Mouse (Mus musculus) heart, postnatal 0 days (tissue): Measurements from ENCODE around the gene Spata31d1d. TPM values are rescaled to one million over a fixed set of nuclear protein-coding genes. Genes with fewer than 3 reads are reported as not detected.
A peak's percentile ranks its signal among the peaks of the same experiment; 100 is the strongest.

Experiments
- ATAC-seq: fragments of 200-750 bp; cut with Nextera tagmentation; 2 replicates; pipeline ENCODE4 v1.8.0; 2017; ENCODE audit warnings: low read depth, moderate number of reproducible peaks, moderate library complexity; ENCODE audit not compliant: insufficient read depth
- DNase-seq: peaks from one replicate; pipeline ENCODE4 v3.0.0-alpha.2; 2016; ENCODE audit warnings: low spot score
- H3K27ac ChIP-seq: fragments of 300-500 bp; sonication (generic); 2 replicates; pipeline ENCODE4 v1.5.1; 2014; ENCODE audit warnings: low read depth, mild to moderate bottlenecking
- H3K27me3 ChIP-seq: fragments of 300-500 bp; sonication (generic); 2 replicates; pipeline ENCODE4 v1.6.1; 2014; ENCODE audit warnings: low read length, mixed read lengths; ENCODE audit not compliant: control insufficient read depth, insufficient read depth
- H3K36me3 ChIP-seq: fragments of 300-500 bp; sonication (generic); replicated peaks from 2 replicates; pipeline ENCODE4 v1.6.1; 2014; ENCODE audit warnings: low read length, mixed read lengths; ENCODE audit not compliant: control insufficient read depth, insufficient read depth
- H3K4me1 ChIP-seq: fragments of 300-500 bp; sonication (generic); 2 replicates; pipeline ENCODE4 v1.6.1; 2014; ENCODE audit warnings: antibody characterized with exemption; ENCODE audit not compliant: control insufficient read depth, insufficient read depth
- H3K4me2 ChIP-seq: fragments of 300-500 bp; sonication (generic); 2 replicates; pipeline ENCODE4 v1.6.1; 2014; ENCODE audit warnings: low read depth, mild to moderate bottlenecking, low read length, moderate library complexity
- H3K4me3 ChIP-seq: fragments of 300-500 bp; sonication (generic); 2 replicates; pipeline ENCODE4 v1.5.1; 2014; ENCODE audit warnings: low read depth, low read length
- H3K9ac ChIP-seq: fragments of 300-500 bp; sonication (generic); replicated peaks from 2 replicates; pipeline ENCODE4 v1.6.1; 2014; ENCODE audit warnings: low read depth, low read length, mixed read lengths
- H3K9me3 ChIP-seq: fragments of 300-500 bp; sonication (generic); replicated peaks from 2 replicates; pipeline ENCODE4 v1.6.1; 2016; ENCODE audit warnings: low read length; ENCODE audit not compliant: control insufficient read depth
- CTCF ChIP-seq: IDR thresholded peaks from 2 replicates; pipeline ENCODE4 v1.5.1; 2016; ENCODE audit warnings: antibody characterized with exemption, control low read depth, low read depth
- EP300 ChIP-seq: IDR thresholded peaks from 2 replicates; pipeline ENCODE4 v1.6.1; 2016; ENCODE audit warnings: antibody characterized with exemption, low read depth
- WGBS: fragments of 180-500 bp; shearing (Covaris S2); extraction: QIAGEN DNeasy Blood & Tissue Kit; methylation state at CpG from one replicate; pipeline ENCODE4 v1.1.7; 2014; 5-methylcytosine and 5-hydroxymethylcytosine counted together
- polyA plus RNA-seq: library from polyadenylated mRNA; unstranded; fragments of >200 nt; fragmentation: Nextera tagmentation; extraction: Ambion mirVana; gene quantifications from 2 replicates; pipeline ENCODE4 v1.2.1, GENCODE M21; 2015
- total RNA-seq: library from RNA; depleted of rRNA; stranded (reverse); fragments of >200 nt; gene quantifications from 2 replicates; pipeline ENCODE4 v1.2.3, GENCODE M21; 2014; ENCODE audit warnings: low replicate concordance

Spata31d1d gene
- total and polyA plus RNA-seq, 2 experiments from 2014 or later = not detected

GRCm38 (mm10) chr13:59756906-59757305 is 25.4 kb upstream of the Spata31d1d start:
- ATAC-seq = no peak
- Histone ChIP-seq H3K36me3 (peaks cover 60% of the 10 kb centered on the region), H3K9ac (no peak overlapping the region), H3K4me2 (no peak overlapping the region), H3K27ac (peak overlapping the region; percentile 61; the same call in 1 of the 2 replicates), H3K4me1 (no peaks in the 10 kb centered on the region), H3K4me3 (no peak overlapping the region), H3K27me3 (no peaks in the 10 kb centered on the region), H3K9me3 (no peaks in the 10 kb centered on the region)
- TF ChIP-seq EP300 = no peak
- no peak for TF ChIP-seq CTCF
- no peak for DNase-seq
- WGBS = 66% methylated on average over 7 of the region's 7 CpGs

GRCm38 (mm10) chr13:59750310-59750709 is 18.8 kb upstream of the Spata31d1d start:
- WGBS = 58% methylated on average over 12 of the region's 12 CpGs
- ATAC-seq (no peak), DNase-seq (no peak)
- no peaks in the 10 kb centered on the region for H3K4me1 ChIP-seq
- no peaks in the 10 kb centered on the region for H3K9me3 ChIP-seq
- TF ChIP-seq CTCF (no peak), EP300 (no peak)
- H3K27ac ChIP-seq = no peak overlapping the region
- H3K27me3 ChIP-seq = no peaks in the 10 kb centered on the region
- no peak overlapping the region for H3K9ac ChIP-seq
- no peak overlapping the region for H3K4me3 ChIP-seq
- no peak overlapping the region for H3K4me2 ChIP-seq
- H3K36me3 ChIP-seq = peaks cover 12% of the 10 kb centered on the region

GRCm38 (mm10) chr13:59746711-59747110 is 15.2 kb upstream of the Spata31d1d start, which contains the start of gene 1700014D04Rik:
Gene 1700014D04Rik, minus strand, starts transcription at chr13:59746752.
- H3K4me2 ChIP-seq = no peak within 1 kb of the TSS
- no peaks in the 10 kb centered on the region for H3K9me3 ChIP-seq
- 82% methylated on average over 9 of the region's 9 CpGs for WGBS
- no peaks in the 10 kb centered on the region for H3K36me3 ChIP-seq
- no peaks in the 10 kb centered on the region for H3K4me1 ChIP-seq
- DNase-seq = no peak
- no peaks in the 10 kb centered on the region for H3K27me3 ChIP-seq
- no peak within 1 kb of the TSS for H3K9ac ChIP-seq
- H3K27ac ChIP-seq = no peak within 1 kb of the TSS
- TF ChIP-seq EP300 (no peak), CTCF (no peak)
- no peak for ATAC-seq
- H3K4me3 ChIP-seq = no peak within 1 kb of the TSS

- WGBS = 58% methylated on average over 6 of the region's 6 CpGs
- H3K36me3 ChIP-seq = no peaks in the 10 kb centered on the region
- H3K9me3 ChIP-seq = no peaks in the 10 kb centered on the region
- no peak overlapping the region for H3K27ac ChIP-seq
- H3K27me3 ChIP-seq = no peaks in the 10 kb centered on the region
- H3K4me2 ChIP-seq = no peak overlapping the region
- DNase-seq (no peak), ATAC-seq (no peak)
- peaks cover 4% of the 10 kb centered on the region for H3K4me1 ChIP-seq
- H3K4me3 ChIP-seq = no peak overlapping the region
- H3K9ac ChIP-seq = no peak overlapping the region
- no peak for TF ChIP-seq EP300
- TF ChIP-seq CTCF = no peak
Measured at GRCm38 (mm10) chr13:59746164-59746563, 14.6 kb upstream of the Spata31d1d start.

- H3K4me2 ChIP-seq = no peak overlapping the region
- WGBS = 61% methylated on average over 6 of the region's 6 CpGs
- no peak for TF ChIP-seq EP300
- TF ChIP-seq CTCF = no peak
- no peaks in the 10 kb centered on the region for H3K36me3 ChIP-seq
- DNase-seq (no peak), ATAC-seq (no peak)
- H3K4me1 ChIP-seq = peaks cover 7% of the 10 kb centered on the region
- H3K27ac ChIP-seq = no peak overlapping the region
- H3K4me3 ChIP-seq = no peak overlapping the region
- H3K27me3 ChIP-seq = no peaks in the 10 kb centered on the region
- no peaks in the 10 kb centered on the region for H3K9me3 ChIP-seq
- no peak overlapping the region for H3K9ac ChIP-seq
Measured at GRCm38 (mm10) chr13:59745462-59745861, 13.9 kb upstream of the Spata31d1d start.

- Histone ChIP-seq H3K36me3 (no peaks in the 10 kb centered on the region), H3K27me3 (no peaks in the 10 kb centered on the region), H3K4me3 (no peak overlapping the region), H3K4me2 (no peak overlapping the region), H3K27ac (no peak overlapping the region), H3K9me3 (no peaks in the 10 kb centered on the region), H3K9ac (no peak overlapping the region), H3K4me1 (peaks cover 7% of the 10 kb centered on the region)
- TF ChIP-seq EP300 = no peak
- TF ChIP-seq CTCF = peak; percentile 35
- ATAC-seq (no peak), DNase-seq (no peak)
- WGBS = 59% methylated on average over 10 of the region's 10 CpGs
Measured at GRCm38 (mm10) chr13:59741697-59742096, 10.1 kb upstream of the Spata31d1d start.
